Mouse (Mus musculus): Measurements from ENCODE around the gene 2010109A12Rik.

2010109A12Rik gene

GRCm38 (mm10) chr5:93206109-93207005 is at the start of gene 2010109A12Rik, which contains the start of gene Ccni:
Gene 2010109A12Rik (plus strand): TSS chr5:93206518.
Gene Ccni (minus strand): TSS chr5:93206495.
- peak; percentile 95 to 97 for DNase-seq (ENCODE audit: low spot score in 2 of 2)

GRCm38 (mm10) chr5:93163541-93163940 is 42.8 kb upstream of the 2010109A12Rik start:
- DNase-seq (ENCODE audit: low spot score in 2 of 2): peak; percentile 32 to 77

- DNase-seq (ENCODE audit: low spot score in 2 of 2): no peak
Observed at GRCm38 (mm10) chr5:93167919-93168516, 38.3 kb upstream of the 2010109A12Rik start.

- no peak for DNase-seq (ENCODE audit: low spot score in 2 of 2)
Observed at GRCm38 (mm10) chr5:93168654-93169053, 37.7 kb upstream of the 2010109A12Rik start.

- DNase-seq (ENCODE audit: low spot score in 2 of 2): no peak
Observed at GRCm38 (mm10) chr5:93171420-93171819, 34.9 kb upstream of the 2010109A12Rik start.

- no peak for DNase-seq (ENCODE audit: low spot score in 2 of 2)
Observed at GRCm38 (mm10) chr5:93172536-93172935, 33.8 kb upstream of the 2010109A12Rik start.

GRCm38 (mm10) chr5:93174675-93175074 is 31.6 kb upstream of the 2010109A12Rik start:
- no peak for DNase-seq (ENCODE audit: low spot score in 2 of 2)

GRCm38 (mm10) chr5:93178616-93179015 is 27.7 kb upstream of the 2010109A12Rik start:
- DNase-seq (ENCODE audit: low spot score in 2 of 2): no peak

GRCm38 (mm10) chr5:93180252-93180651 is 26.1 kb upstream of the 2010109A12Rik start:
- DNase-seq (ENCODE audit: low spot score in 2 of 2): no peak

- no peak for DNase-seq (ENCODE audit: low spot score in 2 of 2)
Observed at GRCm38 (mm10) chr5:93183311-93183710, 23.0 kb upstream of the 2010109A12Rik start.

- DNase-seq (ENCODE audit: low spot score in 2 of 2): no peak
Observed at GRCm38 (mm10) chr5:93184548-93184947, 21.8 kb upstream of the 2010109A12Rik start.

GRCm38 (mm10) chr5:93189607-93190006 is 16.7 kb upstream of the 2010109A12Rik start:
- DNase-seq (ENCODE audit: low spot score in 2 of 2): no peak

GRCm38 (mm10) chr5:93190428-93190827 is 15.9 kb upstream of the 2010109A12Rik start:
- no peak for DNase-seq (ENCODE audit: low spot score in 2 of 2)

- DNase-seq (ENCODE audit: low spot score in 2 of 2): no peak
Observed at GRCm38 (mm10) chr5:93198232-93198631, 8.1 kb upstream of the 2010109A12Rik start.

GRCm38 (mm10) chr5:93201181-93201580 is 5.1 kb upstream of the 2010109A12Rik start:
- no peak for DNase-seq (ENCODE audit: low spot score in 2 of 2)

- DNase-seq (ENCODE audit: low spot score in 2 of 2): peak; percentile 25 to 30
Observed at GRCm38 (mm10) chr5:93205371-93206108, 778 bp upstream of the 2010109A12Rik start.

- no peak for DNase-seq (ENCODE audit: low spot score in 2 of 2)
Observed at GRCm38 (mm10) chr5:93207006-93207348, 659 bp downstream of the 2010109A12Rik start.

GRCm38 (mm10) chr5:93207555-93207954 is 1.2 kb downstream of the 2010109A12Rik start:
- no peak for DNase-seq (ENCODE audit: low spot score in 2 of 2)

- no peak for DNase-seq (ENCODE audit: low spot score in 2 of 2)
Observed at GRCm38 (mm10) chr5:93218375-93218774, 12.1 kb downstream of the 2010109A12Rik start.

- no peak for DNase-seq (ENCODE audit: low spot score in 2 of 2)
Observed at GRCm38 (mm10) chr5:93221661-93222060, 15.3 kb downstream of the 2010109A12Rik start.

GRCm38 (mm10) chr5:93224549-93224948 is 18.2 kb downstream of the 2010109A12Rik start:
- no peak for DNase-seq (ENCODE audit: low spot score in 2 of 2)

GRCm38 (mm10) chr5:93227157-93227556 is 20.8 kb downstream of the 2010109A12Rik start:
- no peak for DNase-seq (ENCODE audit: low spot score in 2 of 2)
